Mouse (Mus musculus) liver, embryonic 13.5 days (tissue): ENCODE results near the gene Cdh23. TPM values are rescaled to one million over a fixed set of nuclear protein-coding genes. Genes with fewer than 3 reads are reported as not detected.

Experiments used
- ATAC-seq: fragments of 200-750 bp; cut with Nextera tagmentation; 2 replicates; pipeline ENCODE4 v1.8.0; 2017; ENCODE audit warnings: low read depth, mild to moderate bottlenecking, moderate number of reproducible peaks, moderate library complexity
- DNase-seq: peaks from one replicate; pipeline ENCODE4 v3.0.0; 2022
- H3K27ac ChIP-seq: fragments of 300-500 bp; sonication (generic); 2 replicates; pipeline ENCODE4 v1.5.1; 2015; ENCODE audit warnings: moderate library complexity, mild to moderate bottlenecking, inconsistent platforms
- H3K27me3 ChIP-seq: fragments of 300-500 bp; sonication (generic); 2 replicates; pipeline ENCODE4 v1.6.1; 2015; ENCODE audit warnings: mild to moderate bottlenecking, inconsistent platforms
- H3K36me3 ChIP-seq: fragments of 300-500 bp; sonication (generic); 2 replicates; pipeline ENCODE4 v1.6.1; 2015; ENCODE audit warnings: mild to moderate bottlenecking, inconsistent platforms
- H3K4me1 ChIP-seq: fragments of 300-500 bp; sonication (generic); replicated peaks from 2 replicates; pipeline ENCODE4 v1.6.1; 2015; ENCODE audit warnings: inconsistent platforms
- H3K4me2 ChIP-seq: fragments of 300-500 bp; sonication (generic); 2 replicates; pipeline ENCODE4 v1.6.1; 2015; ENCODE audit warnings: inconsistent platforms, mild to moderate bottlenecking, moderate library complexity
- H3K4me3 ChIP-seq: fragments of 300-500 bp; sonication (generic); replicated peaks from 2 replicates; pipeline ENCODE4 v1.5.1; 2015; ENCODE audit warnings: mild to moderate bottlenecking, inconsistent platforms
- H3K9ac ChIP-seq: fragments of 300-500 bp; sonication (generic); 2 replicates; pipeline ENCODE4 v1.6.1; 2015; ENCODE audit warnings: mild to moderate bottlenecking, inconsistent platforms
- H3K9me3 ChIP-seq: fragments of 300-500 bp; sonication (generic); replicated peaks from 2 replicates; pipeline ENCODE4 v1.6.1; 2016; ENCODE audit warnings: inconsistent platforms
- whole genome bisulfite sequencing: fragments of 180-500 bp; shearing (Covaris S2); methylation state at CpG from one replicate; pipeline ENCODE4 v1.1.7; 2015; ENCODE audit not compliant: insufficient replicate concordance; 5-methylcytosine and 5-hydroxymethylcytosine counted together
- polyA plus RNA-seq: library from polyadenylated mRNA; unstranded; fragments of >200 nt; fragmentation: Nextera tagmentation; extraction: Ambion mirVana; gene quantifications from 2 replicates; pipeline ENCODE4 v1.2.1, GENCODE M21; 2015

Gene Cdh23
- polyA plus RNA-seq, 1 experiment from 2014 or later: 0.16 TPM

GRCm38 (mm10) chr10:60346701-60347405, 349.4 kb downstream of the Cdh23 start, which contains the start of gene Vsir:
Gene Vsir (plus strand): TSS chr10:60346851.
- H3K9me3 ChIP-seq: no peaks in the 10 kb centered on the region
- peak; percentile 76 for DNase-seq
- peak within 1 kb of the TSS; percentile 90 for H3K4me2 ChIP-seq
- ATAC-seq: peak; percentile 64
- H3K36me3 ChIP-seq: no peaks in the 10 kb centered on the region
- H3K4me3 ChIP-seq: peak within 1 kb of the TSS; percentile 75
- under 1% methylated on average over 37 of the region's 37 CpGs for WGBS
- peak within 1 kb of the TSS; percentile 87 for H3K9ac ChIP-seq
- peaks cover 71% of the 10 kb centered on the region for H3K4me1 ChIP-seq
- no peaks in the 10 kb centered on the region for H3K27me3 ChIP-seq
- peak within 1 kb of the TSS; percentile 94 for H3K27ac ChIP-seq

DNA sequence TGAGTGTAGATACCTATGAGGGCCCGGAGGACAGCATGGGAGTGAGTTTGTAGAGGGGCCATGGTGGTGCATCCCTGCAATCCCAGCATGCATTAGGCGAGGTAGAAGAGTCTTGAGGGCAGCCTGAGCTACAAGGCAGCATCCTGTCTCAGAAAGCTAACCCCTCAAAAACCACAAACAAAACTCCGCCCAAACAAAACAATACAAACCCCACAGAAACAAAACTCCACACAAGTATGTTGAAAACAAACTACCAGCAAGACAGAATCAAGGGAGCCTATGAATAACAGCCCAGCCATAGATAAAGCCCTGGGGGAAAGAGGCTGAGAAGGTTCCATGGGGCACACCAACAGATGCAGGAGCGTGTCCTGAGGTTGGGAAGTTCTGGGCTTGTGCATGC, 350.2 kb downstream of the Cdh23 start:
- peaks cover 69% of the 10 kb centered on the region for H3K4me1 ChIP-seq
- 59% methylated on average over 4 of the region's 4 CpGs for WGBS
- H3K9me3 ChIP-seq: no peaks in the 10 kb centered on the region
- H3K36me3 ChIP-seq: no peaks in the 10 kb centered on the region
- no peak overlapping the region for H3K4me3 ChIP-seq
- no peak overlapping the region for H3K27ac ChIP-seq
- no peak for ATAC-seq
- no peaks in the 10 kb centered on the region for H3K27me3 ChIP-seq
- peak overlapping the region; percentile 90 for H3K4me2 ChIP-seq
- no peak for DNase-seq
- 0 out of 2 replicates have a peak overlapping the region, but pooled peaks have one; percentile 87 for H3K9ac ChIP-seq

DNA sequence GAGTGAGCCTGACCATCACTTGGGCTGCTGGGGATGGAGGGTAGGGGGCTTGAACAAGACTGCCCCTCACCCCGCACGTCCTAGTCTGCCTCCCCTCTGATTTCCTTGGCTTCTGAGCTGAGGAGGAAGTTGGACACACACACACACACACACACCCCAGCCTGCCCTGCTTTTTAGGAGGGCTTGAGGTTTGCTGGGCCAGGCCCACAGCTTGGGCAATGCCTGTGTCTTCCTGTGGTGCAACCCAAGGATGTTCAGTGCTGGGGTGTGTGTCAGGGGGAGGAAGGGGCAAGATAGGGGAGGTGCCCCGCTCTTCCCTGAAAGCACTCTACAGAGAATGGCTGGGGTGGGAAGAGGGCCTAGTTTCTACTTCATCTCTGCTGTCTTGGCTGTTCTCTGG, 352.2 kb downstream of the Cdh23 start:
- DNase-seq: no peak

GRCm38 (mm10) chr10:60341528-60341927, 354.8 kb downstream of the Cdh23 start:
- Histone ChIP-seq H3K4me1 (peaks cover 27% of the 10 kb centered on the region), H3K27ac (no peak overlapping the region), H3K9me3 (no peaks in the 10 kb centered on the region), H3K36me3 (no peaks in the 10 kb centered on the region), H3K4me2 (no peak overlapping the region), H3K27me3 (no peaks in the 10 kb centered on the region), H3K4me3 (no peak overlapping the region), H3K9ac (no peak overlapping the region)
- ATAC-seq (no peak), DNase-seq (no peak)
- 36% methylated on average over 9 of the region's 9 CpGs for WGBS

More for the DNA sequence above, 352.2 kb downstream of the Cdh23 start:
- peaks cover 53% of the 10 kb centered on the region for H3K4me1 ChIP-seq
- H3K4me2 ChIP-seq: no peak overlapping the region
- H3K9me3 ChIP-seq: no peaks in the 10 kb centered on the region
- H3K27me3 ChIP-seq: no peaks in the 10 kb centered on the region
- H3K4me3 ChIP-seq: no peak overlapping the region
- H3K36me3 ChIP-seq: no peaks in the 10 kb centered on the region
- 41% methylated on average over 3 of the region's 3 CpGs for WGBS
- H3K9ac ChIP-seq: no peak overlapping the region
- ATAC-seq: no peak
- peak overlapping the region; percentile 23; the same call in 1 of the 2 replicates for H3K27ac ChIP-seq

DNA sequence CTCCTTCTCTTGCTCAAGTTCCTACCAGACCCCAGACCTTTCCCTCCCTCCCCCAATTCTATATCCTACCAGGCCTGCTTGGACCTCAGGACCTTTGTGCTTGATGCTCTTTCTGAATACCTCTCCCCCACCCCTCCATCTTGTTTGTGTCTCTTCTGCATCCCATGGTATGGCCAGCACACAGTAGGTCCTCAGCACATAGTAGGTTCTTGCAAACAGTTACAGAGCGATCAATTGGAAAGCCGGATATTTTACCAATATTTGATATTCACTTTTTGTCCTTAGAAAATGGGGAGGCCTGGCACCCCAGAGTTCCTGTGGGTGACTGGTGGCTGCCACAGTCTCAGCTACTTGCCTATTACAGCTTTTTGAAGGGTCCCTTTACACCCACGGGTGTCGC, 361.3 kb downstream of the Cdh23 start:
- H3K4me3 ChIP-seq: no peak overlapping the region
- no peaks in the 10 kb centered on the region for H3K27me3 ChIP-seq
- H3K9me3 ChIP-seq: no peaks in the 10 kb centered on the region
- ATAC-seq (no peak), DNase-seq (no peak)
- 76% methylated on average over 4 of the region's 4 CpGs for WGBS
- H3K27ac ChIP-seq: no peak overlapping the region
- H3K36me3 ChIP-seq: no peaks in the 10 kb centered on the region
- no peak overlapping the region for H3K4me2 ChIP-seq
- H3K9ac ChIP-seq: no peak overlapping the region
- H3K4me1 ChIP-seq: peaks cover 12% of the 10 kb centered on the region

- Histone ChIP-seq H3K4me2 (no peak overlapping the region), H3K36me3 (no peaks in the 10 kb centered on the region), H3K9me3 (no peaks in the 10 kb centered on the region), H3K9ac (no peak overlapping the region), H3K4me1 (peaks cover 12% of the 10 kb centered on the region), H3K27me3 (no peaks in the 10 kb centered on the region), H3K27ac (no peak overlapping the region), H3K4me3 (no peak overlapping the region)
- DNase-seq: no peak
- WGBS: 36% methylated on average over 7 of the region's 7 CpGs
- ATAC-seq: no peak
Measured at GRCm38 (mm10) chr10:60334583-60334982, 361.7 kb downstream of the Cdh23 start.

GRCm38 (mm10) chr10:60328963-60329650, 367.2 kb downstream of the Cdh23 start:
- ATAC-seq: no peak
- no peak overlapping the region for H3K27ac ChIP-seq

GRCm38 (mm10) chr10:60316166-60316565, 380.1 kb downstream of the Cdh23 start:
- Histone ChIP-seq H3K4me3 (no peak overlapping the region), H3K27me3 (no peaks in the 10 kb centered on the region), H3K4me2 (no peak overlapping the region), H3K9me3 (no peaks in the 10 kb centered on the region), H3K27ac (no peak overlapping the region), H3K9ac (no peak overlapping the region), H3K4me1 (peaks cover 3% of the 10 kb centered on the region; the same call in 1 of the 2 replicates), H3K36me3 (no peaks in the 10 kb centered on the region)
- ATAC-seq (no peak), DNase-seq (no peak)
- WGBS: 70% methylated on average over 4 of the region's 4 CpGs

More at GRCm38 (mm10) chr10:60328963-60329650, 367.2 kb downstream of the Cdh23 start:
- peaks cover 12% of the 10 kb centered on the region; the same call in 1 of the 2 replicates for H3K4me1 ChIP-seq
- no peaks in the 10 kb centered on the region for H3K9me3 ChIP-seq
- WGBS: 64% methylated on average over 11 of the region's 11 CpGs
- H3K4me2 ChIP-seq: no peak overlapping the region
- H3K36me3 ChIP-seq: no peaks in the 10 kb centered on the region
- no peak overlapping the region for H3K9ac ChIP-seq
- DNase-seq: no peak
- H3K27me3 ChIP-seq: no peaks in the 10 kb centered on the region
- H3K4me3 ChIP-seq: no peak overlapping the region

- no peak overlapping the region for H3K9ac ChIP-seq
- H3K4me2 ChIP-seq: no peak overlapping the region
- no peaks in the 10 kb centered on the region for H3K36me3 ChIP-seq
- H3K4me3 ChIP-seq: no peak overlapping the region
- DNase-seq (no peak), ATAC-seq (no peak)
- H3K4me1 ChIP-seq: 0 out of 2 replicates have a peak, but pooled peaks cover under 1% of the 10 kb centered on the region
- 68% methylated on average over 5 of the region's 5 CpGs for WGBS
- H3K9me3 ChIP-seq: no peaks in the 10 kb centered on the region
- H3K27me3 ChIP-seq: no peaks in the 10 kb centered on the region
- no peak overlapping the region for H3K27ac ChIP-seq
Measured at GRCm38 (mm10) chr10:60313606-60314005, 382.7 kb downstream of the Cdh23 start.

DNA sequence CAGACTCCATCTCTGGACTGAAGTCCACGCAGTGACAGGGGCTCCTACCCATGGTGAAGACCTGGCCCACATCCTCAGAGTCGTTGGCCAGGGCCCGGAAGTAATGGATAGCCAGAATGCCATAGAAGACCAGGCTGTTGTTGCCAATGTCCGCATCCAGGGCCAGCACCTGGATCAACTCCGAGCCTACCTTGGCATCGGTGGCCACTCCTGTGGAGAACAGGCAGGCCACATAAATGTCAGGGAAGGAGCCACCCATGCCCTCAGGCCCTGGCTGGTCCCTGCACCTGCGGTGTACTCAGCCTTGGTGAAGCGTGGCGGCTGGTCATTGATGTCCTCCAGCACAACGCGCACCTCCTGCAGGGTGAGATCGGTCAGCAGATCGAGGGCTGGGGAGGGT, 385.7 kb downstream of the Cdh23 start:
- WGBS: 84% methylated on average over 13 of the region's 13 CpGs
- DNase-seq: no peak
- H3K9ac ChIP-seq: no peak overlapping the region
- no peak overlapping the region for H3K27ac ChIP-seq
- no peak for ATAC-seq
- H3K9me3 ChIP-seq: no peaks in the 10 kb centered on the region
- no peak overlapping the region for H3K4me3 ChIP-seq
- no peak overlapping the region for H3K4me2 ChIP-seq
- H3K4me1 ChIP-seq: no peaks in the 10 kb centered on the region
- no peaks in the 10 kb centered on the region for H3K27me3 ChIP-seq
- H3K36me3 ChIP-seq: no peaks in the 10 kb centered on the region

DNA sequence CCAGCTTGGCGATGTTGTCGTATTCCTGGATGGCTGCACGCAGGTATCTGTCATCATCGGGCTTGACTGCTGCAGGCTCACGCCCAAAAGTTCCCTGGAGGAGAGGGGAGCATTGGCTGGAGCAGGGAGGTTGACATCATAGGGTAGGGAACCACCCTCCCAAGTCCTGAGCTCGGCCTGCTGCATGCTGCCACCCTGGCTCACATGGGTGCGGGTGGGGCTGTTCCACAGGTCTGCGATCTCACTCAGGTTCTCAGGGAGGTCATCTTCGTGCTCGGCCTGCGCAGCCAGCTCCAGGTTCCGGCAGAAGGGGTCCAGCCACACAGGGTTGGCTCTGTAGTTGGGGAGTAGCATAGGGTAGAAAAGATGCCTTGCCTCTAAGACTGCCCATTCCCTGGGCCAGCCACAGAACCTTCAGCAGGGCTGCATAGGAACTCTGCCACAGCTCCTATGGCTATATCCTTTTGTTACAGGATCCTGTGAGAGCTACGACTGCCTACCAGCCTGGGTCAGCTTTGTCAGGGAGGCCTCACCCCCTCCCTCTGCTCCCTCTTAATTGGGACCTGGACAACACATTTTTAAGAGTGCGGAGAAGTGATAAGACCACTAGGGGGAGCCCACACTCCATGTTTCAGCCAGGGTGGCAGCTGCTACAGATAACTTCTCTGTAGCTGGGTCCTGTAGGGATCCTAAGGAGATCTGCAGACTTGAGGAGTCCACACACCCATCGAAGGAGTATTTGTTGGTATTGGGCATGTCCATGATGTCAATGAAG, 391.2 kb downstream of the Cdh23 start:
- Histone ChIP-seq H3K27me3 (no peaks in the 10 kb centered on the region), H3K4me3 (no peak overlapping the region), H3K9ac (no peak overlapping the region), H3K27ac (no peak overlapping the region), H3K4me1 (no peaks in the 10 kb centered on the region), H3K4me2 (no peak overlapping the region), H3K9me3 (no peaks in the 10 kb centered on the region), H3K36me3 (peaks cover 33% of the 10 kb centered on the region)
- peak; percentile 60 for ATAC-seq
- WGBS: 58% methylated on average over 15 of the region's 15 CpGs
- peak; percentile 62 for DNase-seq
